Mouse (Mus musculus): ENCODE measurements around the gene Sh3bp5l. TPM values are rescaled to one million over a fixed set of nuclear protein-coding genes. Genes with fewer than 3 reads are reported as not detected.

Sh3bp5l gene
- polyA plus RNA-seq, 1 experiment from 2014 or later, result 17.5 TPM

GRCm38 (mm10) chr11:58331149-58331495 lies 598 bp downstream of the Sh3bp5l start:
- Histone ChIP-seq H3K4me1 (ENCODE audit: control insufficient read depth, insufficient read depth, low read length) (peaks cover 24% of the 10 kb centered on the region), H3K4me2 (peak overlapping the region; percentile 88), H3K27me3 (ENCODE audit: control insufficient read depth, insufficient read depth, low read length) (no peaks in the 10 kb centered on the region), H3K9ac (ENCODE audit: low read depth, low read length) (peak overlapping the region; percentile 89), H3K36me3 (ENCODE audit: control insufficient read depth, insufficient read depth, low read length) (peaks cover 5% of the 10 kb centered on the region; the same call in 1 of the 2 replicates), H3K27ac (ENCODE audit: low read depth, low read length) (no peak overlapping the region; the same call in 1 of the 2 replicates), H3K4me3 (ENCODE audit: low read depth, low read length) (peak overlapping the region; percentile 92), H3K9me3 (replicated peaks; ENCODE audit: control insufficient read depth, low read length) (no peaks in the 10 kb centered on the region)
- ATAC-seq (replicated peaks; ENCODE audit: insufficient number of reproducible peaks, low FRiP score, low TSS enrichment), result no peak
- WGBS (ENCODE audit: insufficient replicate concordance), result 15% methylated on average over 10 of the region's 10 CpGs

GRCm38 (mm10) chr11:58331546-58331945 lies 1.0 kb downstream of the Sh3bp5l start:
- peaks cover 5% of the 10 kb centered on the region; the same call in 1 of the 2 replicates for H3K36me3 ChIP-seq (ENCODE audit: control insufficient read depth, insufficient read depth, low read length)
- 82% methylated on average over 6 of the region's 6 CpGs for WGBS (ENCODE audit: insufficient replicate concordance)

GRCm38 (mm10) chr11:58334746-58335145 lies 4.2 kb downstream of the Sh3bp5l start:
- no peaks in the 10 kb centered on the region for H3K27me3 ChIP-seq (ENCODE audit: control insufficient read depth, insufficient read depth, low read length)
- H3K9ac ChIP-seq (ENCODE audit: low read depth, low read length), result no peak overlapping the region
- H3K4me2 ChIP-seq, result no peak overlapping the region
- H3K27ac ChIP-seq (ENCODE audit: low read depth, low read length), result peak overlapping the region; percentile 8; the same call in 1 of the 2 replicates
- no peaks in the 10 kb centered on the region for H3K9me3 ChIP-seq (replicated peaks; ENCODE audit: control insufficient read depth, low read length)
- WGBS (ENCODE audit: insufficient replicate concordance), result 46% methylated on average over 3 of the region's 3 CpGs
- no peak overlapping the region for H3K4me3 ChIP-seq (ENCODE audit: low read depth, low read length)
- no peak for ATAC-seq (replicated peaks; ENCODE audit: insufficient number of reproducible peaks, low FRiP score, low TSS enrichment)
- peaks cover 6% of the 10 kb centered on the region for H3K36me3 ChIP-seq (ENCODE audit: control insufficient read depth, insufficient read depth, low read length)
- peaks cover 15% of the 10 kb centered on the region for H3K4me1 ChIP-seq (ENCODE audit: control insufficient read depth, insufficient read depth, low read length)

More at GRCm38 (mm10) chr11:58331546-58331945, 1.0 kb downstream of the Sh3bp5l start:
- Histone ChIP-seq H3K27ac (ENCODE audit: low read depth, low read length) (no peak overlapping the region), H3K9ac (ENCODE audit: low read depth, low read length) (peak overlapping the region; percentile 89), H3K9me3 (replicated peaks; ENCODE audit: control insufficient read depth, low read length) (no peaks in the 10 kb centered on the region), H3K4me2 (peak overlapping the region; percentile 88), H3K4me1 (ENCODE audit: control insufficient read depth, insufficient read depth, low read length) (peaks cover 24% of the 10 kb centered on the region), H3K27me3 (ENCODE audit: control insufficient read depth, insufficient read depth, low read length) (no peaks in the 10 kb centered on the region), H3K4me3 (ENCODE audit: low read depth, low read length) (peak overlapping the region; percentile 92)
- no peak for ATAC-seq (replicated peaks; ENCODE audit: insufficient number of reproducible peaks, low FRiP score, low TSS enrichment)

GRCm38 (mm10) chr11:58346745-58347144 lies 16.2 kb downstream of the Sh3bp5l start:
- Histone ChIP-seq H3K4me3 (ENCODE audit: low read depth, low read length) (no peak overlapping the region), H3K9me3 (replicated peaks; ENCODE audit: control insufficient read depth, low read length) (no peaks in the 10 kb centered on the region), H3K27me3 (ENCODE audit: control insufficient read depth, insufficient read depth, low read length) (no peaks in the 10 kb centered on the region), H3K36me3 (ENCODE audit: control insufficient read depth, insufficient read depth, low read length) (peaks cover 21% of the 10 kb centered on the region), H3K27ac (ENCODE audit: low read depth, low read length) (no peak overlapping the region), H3K4me2 (no peak overlapping the region), H3K9ac (ENCODE audit: low read depth, low read length) (no peak overlapping the region), H3K4me1 (ENCODE audit: control insufficient read depth, insufficient read depth, low read length) (no peaks in the 10 kb centered on the region)
- WGBS (ENCODE audit: insufficient replicate concordance), result 84% methylated on average over 4 of the region's 4 CpGs
- ATAC-seq (replicated peaks; ENCODE audit: insufficient number of reproducible peaks, low FRiP score, low TSS enrichment), result no peak

- H3K4me3 ChIP-seq (ENCODE audit: low read depth, low read length), result no peak overlapping the region
- no peak for ATAC-seq (replicated peaks; ENCODE audit: insufficient number of reproducible peaks, low FRiP score, low TSS enrichment)
- no peak overlapping the region for H3K27ac ChIP-seq (ENCODE audit: low read depth, low read length)
- peaks cover 13% of the 10 kb centered on the region for H3K36me3 ChIP-seq (ENCODE audit: control insufficient read depth, insufficient read depth, low read length)
- H3K4me1 ChIP-seq (ENCODE audit: control insufficient read depth, insufficient read depth, low read length), result peaks cover 6% of the 10 kb centered on the region; the same call in 1 of the 2 replicates
- no peaks in the 10 kb centered on the region for H3K9me3 ChIP-seq (replicated peaks; ENCODE audit: control insufficient read depth, low read length)
- no peak overlapping the region for H3K4me2 ChIP-seq
- H3K9ac ChIP-seq (ENCODE audit: low read depth, low read length), result no peak overlapping the region
- WGBS (ENCODE audit: insufficient replicate concordance), result 65% methylated on average over 4 of the region's 4 CpGs
- no peaks in the 10 kb centered on the region for H3K27me3 ChIP-seq (ENCODE audit: control insufficient read depth, insufficient read depth, low read length)
These were observed 20.1 kb downstream of the Sh3bp5l start for GRCm38 (mm10) chr11:58350628-58351027.

GRCm38 (mm10) chr11:58351179-58351578 lies 20.7 kb downstream of the Sh3bp5l start:
- WGBS (ENCODE audit: insufficient replicate concordance), result 79% methylated on average over 5 of the region's 5 CpGs
- ATAC-seq (replicated peaks; ENCODE audit: insufficient number of reproducible peaks, low FRiP score, low TSS enrichment), result no peak
- no peak overlapping the region for H3K4me2 ChIP-seq

GRCm38 (mm10) chr11:58352681-58353548 lies 22.4 kb downstream of the Sh3bp5l start:
- no peak overlapping the region for H3K4me3 ChIP-seq (ENCODE audit: low read depth, low read length)
- no peak overlapping the region for H3K9ac ChIP-seq (ENCODE audit: low read depth, low read length)
- no peaks in the 10 kb centered on the region for H3K27me3 ChIP-seq (ENCODE audit: control insufficient read depth, insufficient read depth, low read length)
- 16% methylated on average over 7 of the region's 7 CpGs for WGBS (ENCODE audit: insufficient replicate concordance)
- no peaks in the 10 kb centered on the region for H3K9me3 ChIP-seq (replicated peaks; ENCODE audit: control insufficient read depth, low read length)
- ATAC-seq (replicated peaks; ENCODE audit: insufficient number of reproducible peaks, low FRiP score, low TSS enrichment), result 0 out of 2 replicates have a peak, but pooled peaks have one; percentile 42
- peaks cover 6% of the 10 kb centered on the region; the same call in 1 of the 2 replicates for H3K4me1 ChIP-seq (ENCODE audit: control insufficient read depth, insufficient read depth, low read length)
- H3K27ac ChIP-seq (ENCODE audit: low read depth, low read length), result no peak overlapping the region
- H3K4me2 ChIP-seq, result 0 out of 2 replicates have a peak overlapping the region, but pooled peaks have one; percentile 8
- no peaks in the 10 kb centered on the region for H3K36me3 ChIP-seq (ENCODE audit: control insufficient read depth, insufficient read depth, low read length)

More at GRCm38 (mm10) chr11:58351179-58351578, 20.7 kb downstream of the Sh3bp5l start:
- H3K27me3 ChIP-seq (ENCODE audit: control insufficient read depth, insufficient read depth, low read length), result no peaks in the 10 kb centered on the region
- peaks cover 7% of the 10 kb centered on the region for H3K36me3 ChIP-seq (ENCODE audit: control insufficient read depth, insufficient read depth, low read length)
- H3K9ac ChIP-seq (ENCODE audit: low read depth, low read length), result no peak overlapping the region
- no peaks in the 10 kb centered on the region for H3K9me3 ChIP-seq (replicated peaks; ENCODE audit: control insufficient read depth, low read length)
- H3K4me1 ChIP-seq (ENCODE audit: control insufficient read depth, insufficient read depth, low read length), result peaks cover 6% of the 10 kb centered on the region; the same call in 1 of the 2 replicates
- H3K4me3 ChIP-seq (ENCODE audit: low read depth, low read length), result no peak overlapping the region
- H3K27ac ChIP-seq (ENCODE audit: low read depth, low read length), result no peak overlapping the region

GRCm38 (mm10) chr11:58353709-58354108 lies 23.2 kb downstream of the Sh3bp5l start:
- Histone ChIP-seq H3K4me1 (ENCODE audit: control insufficient read depth, insufficient read depth, low read length) (peaks cover 6% of the 10 kb centered on the region; the same call in 1 of the 2 replicates), H3K27ac (ENCODE audit: low read depth, low read length) (no peak overlapping the region), H3K9ac (ENCODE audit: low read depth, low read length) (no peak overlapping the region), H3K9me3 (replicated peaks; ENCODE audit: control insufficient read depth, low read length) (no peaks in the 10 kb centered on the region), H3K4me3 (ENCODE audit: low read depth, low read length) (no peak overlapping the region), H3K27me3 (ENCODE audit: control insufficient read depth, insufficient read depth, low read length) (no peaks in the 10 kb centered on the region), H3K36me3 (ENCODE audit: control insufficient read depth, insufficient read depth, low read length) (no peaks in the 10 kb centered on the region), H3K4me2 (no peak overlapping the region)
- ATAC-seq (replicated peaks; ENCODE audit: insufficient number of reproducible peaks, low FRiP score, low TSS enrichment), result no peak
- 66% methylated on average over 3 of the region's 3 CpGs for WGBS (ENCODE audit: insufficient replicate concordance)
